Mouse (Mus musculus) spleen, postnatal 10 days (tissue): ENCODE measurements around the gene Aldh1b1.

Experiments
- DNase-seq, 2 experiments: peaks; one replicate each; pipeline ENCODE4 v3.0.0; 2021 to 2022; ENCODE audit warnings: low spot score in 2 of 2

Gene Aldh1b1

DNA sequence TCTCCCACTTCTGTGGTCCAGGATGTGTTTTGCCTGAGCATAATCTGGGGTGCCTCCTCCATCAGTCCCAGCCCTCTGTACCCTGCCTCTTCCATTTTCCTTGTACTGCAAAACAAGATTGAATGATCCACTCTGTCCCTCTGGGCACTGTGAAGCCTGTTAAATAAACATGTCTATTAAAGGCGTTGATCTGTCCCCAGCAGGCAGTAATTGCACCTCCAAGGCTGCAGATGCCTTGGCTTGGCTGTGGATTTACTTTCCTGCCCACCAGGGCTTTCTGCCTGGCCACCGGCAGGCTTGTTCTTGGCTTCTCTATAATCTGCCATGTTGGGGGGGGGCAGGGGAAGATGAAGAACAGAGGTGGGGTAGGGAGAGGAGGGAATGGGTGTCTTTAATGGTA lies 12.9 kb upstream of the Aldh1b1 start:
- no peak for DNase-seq

DNA sequence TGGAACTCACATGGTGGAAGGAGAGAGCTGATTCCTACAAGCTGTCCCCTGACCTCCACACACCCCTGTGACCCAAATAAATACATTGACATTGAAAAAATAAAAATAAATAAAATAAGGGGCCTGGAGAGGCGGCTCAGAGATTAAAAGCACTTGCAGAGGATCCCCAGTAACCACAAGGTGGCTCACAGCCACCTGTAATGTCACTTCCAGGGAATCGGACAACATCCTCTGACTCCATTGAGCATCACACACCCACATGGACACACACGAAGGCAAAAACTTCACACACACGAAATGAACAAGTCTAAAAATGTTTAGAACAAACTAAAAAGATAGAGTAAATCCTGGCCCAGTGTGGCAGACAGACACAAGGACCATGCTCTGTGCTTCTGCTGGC lies 12.1 kb upstream of the Aldh1b1 start:
- DNase-seq: no peak

DNA sequence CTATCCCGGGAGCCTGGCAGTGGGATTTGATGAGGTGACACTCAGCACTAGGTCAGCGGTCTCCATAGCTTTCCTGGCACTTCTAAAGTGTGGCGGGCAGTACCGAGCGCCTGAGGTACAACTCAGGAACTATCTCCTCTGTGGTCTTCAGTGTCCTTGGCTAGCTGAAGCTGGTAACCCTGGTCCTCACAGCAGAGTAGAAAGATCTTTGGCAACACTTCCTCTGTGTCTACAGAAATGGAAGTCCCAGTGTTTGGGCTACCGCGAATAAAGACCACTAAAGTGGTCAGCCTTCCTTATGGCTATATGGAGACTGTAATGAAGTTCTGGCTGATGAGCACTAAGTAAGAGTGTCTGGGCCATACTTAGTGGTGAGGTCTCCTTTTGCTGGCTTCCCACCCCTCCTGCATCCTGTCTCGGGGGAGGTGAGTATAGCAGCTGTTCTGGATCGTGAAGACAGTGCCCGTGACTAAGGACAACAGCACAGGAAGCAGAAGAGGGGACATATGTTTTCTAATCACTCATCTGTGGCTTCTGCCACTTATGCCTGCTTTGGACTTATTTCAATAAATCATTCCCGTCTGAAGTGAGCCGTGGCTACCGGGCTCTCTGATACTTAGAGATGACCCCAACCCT lies 10.3 kb upstream of the Aldh1b1 start:
- no peak for DNase-seq

DNA sequence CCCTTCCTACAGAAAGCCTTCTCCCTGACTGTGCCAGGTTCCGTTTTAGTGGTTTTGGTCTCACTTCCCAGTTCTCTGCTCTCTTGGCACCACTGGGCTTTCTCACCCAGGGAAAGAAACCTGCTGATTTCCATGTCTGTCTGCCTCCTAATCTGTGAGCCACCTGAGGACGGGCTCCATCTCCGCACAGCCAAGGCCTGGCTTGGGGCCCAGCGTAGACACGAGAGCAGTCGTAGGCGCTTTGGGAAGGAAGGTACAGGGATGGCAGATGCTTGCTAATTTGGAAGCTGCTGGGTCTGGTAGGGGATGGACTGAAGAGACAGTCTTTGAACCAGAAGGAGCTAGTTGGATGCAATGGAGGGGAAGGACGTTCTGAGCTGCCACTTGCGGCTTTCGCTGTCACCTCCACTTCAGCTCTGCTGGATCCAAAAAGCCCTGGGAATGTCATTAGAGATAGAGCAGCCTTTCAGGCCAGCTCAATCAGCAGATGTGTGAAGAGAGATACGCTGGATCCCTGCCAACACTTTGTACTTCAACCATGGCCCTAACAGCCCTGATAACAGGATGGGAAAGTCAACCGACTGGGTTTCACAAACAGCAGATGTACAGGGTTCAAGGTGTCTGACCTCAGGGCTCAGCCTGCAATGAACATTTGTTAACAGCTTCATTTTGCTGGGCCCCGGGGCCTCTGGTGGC lies 9.4 kb upstream of the Aldh1b1 start:
- DNase-seq: peak in 1 of 2 experiments; percentile 38

DNA sequence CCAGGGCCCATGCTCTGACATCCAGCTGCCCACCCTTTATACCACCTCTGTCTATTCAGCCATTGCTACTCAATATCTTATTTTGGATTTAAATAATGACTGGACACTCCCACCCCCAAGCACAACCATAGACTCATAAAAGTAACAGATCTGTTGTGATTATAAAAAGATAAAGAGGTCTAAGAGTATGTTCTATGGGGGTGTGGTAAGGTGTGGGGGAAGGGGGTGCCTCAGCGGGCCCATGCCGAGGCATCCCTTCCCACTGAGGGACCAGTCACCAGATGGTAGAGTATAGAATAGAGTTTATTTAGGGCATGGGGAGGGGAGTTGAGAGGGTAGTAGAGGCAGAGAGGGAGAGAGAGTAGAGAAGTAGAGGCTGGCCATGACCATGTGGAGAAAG lies 8.8 kb upstream of the Aldh1b1 start:
- DNase-seq: no peak

DNA sequence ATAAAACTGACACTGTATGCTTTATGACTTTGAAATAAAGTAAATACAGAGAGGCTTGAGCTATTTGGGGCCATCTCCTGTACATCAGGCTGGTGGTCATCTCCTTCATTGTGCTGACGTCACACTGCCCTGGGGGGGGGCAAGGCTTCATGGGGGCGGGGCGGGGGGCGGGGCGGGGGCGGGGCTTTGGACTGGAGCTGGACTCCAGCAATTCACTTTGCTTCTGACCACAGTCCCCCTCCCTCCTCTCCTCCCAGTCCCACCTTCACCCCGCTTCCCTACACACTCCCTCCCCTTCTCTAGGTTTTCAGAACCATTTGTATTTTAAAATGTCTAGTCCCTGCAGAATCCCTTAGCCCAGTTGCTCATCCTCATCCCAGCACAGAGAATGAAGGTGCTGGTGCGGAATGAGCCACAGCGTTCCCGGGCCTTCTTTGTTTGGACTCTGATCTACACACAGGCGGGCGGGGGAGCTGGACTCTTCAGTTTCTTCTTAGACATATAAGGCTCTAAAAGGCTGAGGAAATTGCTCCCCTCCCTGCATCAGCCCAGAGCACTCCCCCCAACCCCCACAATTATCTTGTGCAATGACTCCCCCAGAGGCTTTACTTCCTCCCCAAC lies 3.5 kb upstream of the Aldh1b1 start:
- DNase-seq: peak in 1 of 2 experiments; percentile 30

DNA sequence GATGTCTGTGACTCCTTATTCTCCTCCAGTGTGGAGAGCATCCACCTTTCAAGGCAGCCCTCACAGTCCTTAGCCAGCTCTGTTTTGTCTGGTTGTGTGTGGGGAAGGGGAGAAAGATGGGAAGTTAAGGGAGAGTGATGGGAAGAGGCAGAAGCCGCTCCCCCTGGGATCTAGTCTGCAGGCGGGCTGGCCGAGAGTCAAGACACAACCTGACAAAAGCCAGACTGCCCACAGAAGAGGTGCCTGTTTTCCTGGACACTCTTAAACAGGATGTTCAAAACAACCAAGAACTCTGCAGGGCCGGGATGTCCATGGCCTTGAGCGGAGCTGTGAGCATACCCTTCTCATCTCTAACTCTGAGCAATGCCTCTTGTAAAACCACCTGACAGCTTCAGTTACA lies 2.1 kb upstream of the Aldh1b1 start:
- no peak for DNase-seq

DNA sequence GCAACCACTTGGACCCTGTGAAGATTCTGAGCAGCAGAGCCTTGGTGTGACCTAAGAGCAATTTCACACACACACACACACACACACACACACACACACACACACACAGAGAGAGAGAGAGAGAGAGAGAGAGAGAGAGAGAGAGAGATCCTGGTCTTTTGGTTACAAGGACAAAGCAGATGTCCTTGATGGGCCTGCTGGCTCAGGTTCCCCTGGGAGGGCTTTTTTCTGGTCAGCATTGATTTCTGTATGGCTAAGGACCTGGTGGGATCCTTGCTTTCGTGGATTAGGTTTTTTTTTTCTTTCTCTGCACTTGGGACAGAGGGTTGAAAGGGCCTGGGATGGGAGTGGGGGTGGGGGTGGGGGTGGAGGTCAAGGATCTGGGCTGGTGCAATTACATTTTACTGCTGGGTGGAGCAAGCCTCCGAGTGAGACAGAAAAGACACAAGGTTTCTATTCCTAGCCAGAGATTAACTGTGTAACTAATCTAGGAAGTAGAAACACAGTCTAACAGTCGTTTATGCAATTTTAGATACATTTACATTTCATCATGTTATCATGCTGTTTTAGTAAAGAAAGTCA lies 1.2 kb downstream of the Aldh1b1 start:
- DNase-seq: no peak

DNA sequence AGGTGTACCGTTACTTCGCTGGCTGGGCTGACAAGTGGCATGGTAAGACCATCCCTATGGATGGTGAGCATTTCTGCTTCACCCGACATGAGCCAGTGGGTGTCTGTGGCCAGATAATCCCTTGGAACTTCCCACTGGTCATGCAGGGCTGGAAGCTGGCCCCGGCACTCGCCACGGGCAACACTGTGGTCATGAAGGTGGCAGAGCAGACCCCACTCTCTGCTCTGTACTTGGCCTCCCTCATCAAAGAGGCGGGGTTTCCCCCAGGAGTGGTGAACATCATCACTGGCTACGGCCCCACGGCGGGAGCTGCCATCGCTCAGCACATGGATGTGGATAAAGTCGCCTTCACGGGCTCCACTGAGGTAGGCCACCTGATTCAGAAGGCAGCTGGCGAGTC lies 4.1 kb downstream of the Aldh1b1 start:
- DNase-seq: no peak

DNA sequence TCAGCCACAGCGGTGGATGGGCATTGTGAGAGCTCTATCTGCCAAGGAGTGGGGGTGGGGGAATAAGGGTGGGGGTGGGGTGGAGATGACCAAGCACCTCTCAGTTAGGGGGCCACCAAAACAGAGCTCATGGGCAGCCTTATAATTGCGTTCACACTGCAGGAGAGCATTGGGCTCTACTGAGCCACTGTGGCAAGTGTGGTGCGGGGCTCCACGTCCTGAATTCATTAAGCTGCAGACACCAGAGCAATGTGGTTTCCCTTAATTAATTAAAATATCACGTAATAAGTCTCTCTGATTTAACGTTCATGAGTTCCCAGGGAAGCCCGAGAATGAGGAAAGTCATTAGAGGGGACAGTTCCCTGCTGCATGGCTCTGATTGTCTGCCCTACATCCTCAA lies 9.2 kb downstream of the Aldh1b1 start:
- DNase-seq: no peak

DNA sequence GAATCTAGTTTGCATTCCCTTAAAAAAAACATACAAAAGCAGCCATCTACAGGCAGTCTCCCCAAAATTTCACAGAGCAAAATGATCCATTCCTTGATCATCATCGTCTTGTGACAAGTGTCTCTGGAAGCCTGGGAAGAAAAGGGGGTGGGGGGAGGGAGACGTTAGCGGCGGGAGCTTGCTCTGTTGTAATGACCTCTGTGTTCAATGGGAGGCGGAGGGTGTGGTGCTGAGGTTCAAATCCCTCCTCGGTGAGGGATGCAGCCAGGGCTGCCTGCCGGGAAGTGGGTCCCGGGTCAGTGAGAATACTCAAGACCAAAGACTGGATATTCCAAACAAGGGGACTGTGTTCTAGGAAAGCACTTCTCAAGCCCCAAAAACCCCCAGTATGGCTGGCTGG lies 12.4 kb downstream of the Aldh1b1 start:
- no peak for DNase-seq

DNA sequence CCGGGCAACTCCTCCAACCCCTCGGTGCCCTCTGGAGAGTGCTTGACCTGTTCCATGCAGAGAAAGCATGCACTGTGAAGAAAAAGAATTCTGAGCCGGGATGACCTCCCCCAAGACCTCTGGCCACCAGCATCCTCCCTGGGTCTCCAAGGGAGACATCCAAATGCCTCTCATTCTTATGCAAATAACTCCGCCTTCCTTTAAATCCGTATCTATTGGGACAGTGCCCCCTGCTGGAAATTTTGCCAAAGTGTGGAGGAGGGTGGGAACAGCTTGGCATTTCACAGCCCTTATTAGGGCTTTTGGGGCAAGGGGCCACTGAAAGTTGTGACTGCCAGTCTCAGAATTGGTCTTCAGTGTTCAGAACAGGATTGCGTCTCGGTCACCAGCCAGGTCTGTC lies 16.7 kb downstream of the Aldh1b1 start:
- peak in 1 of 2 experiments; percentile 54 for DNase-seq

DNA sequence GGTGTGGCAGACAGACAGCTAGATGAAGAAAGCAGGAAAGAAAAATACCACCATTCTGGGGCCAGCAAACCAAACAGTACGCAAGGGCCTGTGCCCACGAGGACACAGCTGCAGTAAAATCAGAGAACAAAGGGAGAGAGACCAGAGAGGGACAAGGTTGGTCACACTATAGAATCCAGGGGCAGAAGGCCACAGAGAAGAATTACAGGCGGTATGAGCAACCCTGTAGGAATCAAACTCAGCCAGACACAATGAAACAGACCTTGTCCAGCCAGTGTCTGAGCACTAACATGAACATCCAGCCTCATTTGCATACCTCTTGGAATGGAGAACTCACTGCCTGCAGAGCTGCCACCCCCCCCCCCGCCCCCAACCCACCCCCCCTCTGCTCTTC lies 20.0 kb downstream of the Aldh1b1 start:
- DNase-seq: no peak

DNA sequence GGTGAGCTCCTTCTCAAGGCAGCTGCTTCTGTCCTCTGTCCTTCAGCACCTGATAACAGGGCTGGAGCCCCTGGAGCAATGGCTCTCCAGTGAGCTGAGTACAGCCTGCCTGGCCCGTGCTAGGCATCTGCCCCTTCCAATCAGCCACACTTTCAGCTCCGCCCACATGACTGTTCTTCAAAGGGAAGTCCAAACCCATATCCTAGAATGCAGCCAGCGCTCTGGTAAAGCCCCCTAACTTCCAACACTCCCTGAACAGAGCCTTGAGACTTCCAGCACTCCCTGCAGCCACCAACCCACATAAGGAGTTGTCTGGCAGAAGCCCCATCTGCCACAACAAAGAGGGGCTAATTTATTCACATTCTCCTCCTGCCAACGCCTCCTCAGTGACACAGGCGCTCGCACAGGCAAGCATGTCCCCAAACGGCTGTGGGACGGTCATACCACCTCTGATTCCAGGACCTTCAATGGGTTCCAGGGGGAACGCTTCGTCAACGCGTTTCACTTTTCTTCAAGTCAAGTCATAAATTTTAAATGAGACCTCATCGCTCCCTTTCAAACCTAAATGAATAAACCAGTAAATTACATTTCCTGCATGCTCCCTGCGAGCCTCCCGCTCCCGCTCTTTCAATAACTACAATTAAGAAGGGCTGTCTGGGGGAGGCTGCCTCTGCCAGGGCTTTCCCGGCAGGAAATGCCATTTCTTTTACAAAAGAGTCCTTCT lies 20.5 kb downstream of the Aldh1b1 start:
- DNase-seq: no peak

DNA sequence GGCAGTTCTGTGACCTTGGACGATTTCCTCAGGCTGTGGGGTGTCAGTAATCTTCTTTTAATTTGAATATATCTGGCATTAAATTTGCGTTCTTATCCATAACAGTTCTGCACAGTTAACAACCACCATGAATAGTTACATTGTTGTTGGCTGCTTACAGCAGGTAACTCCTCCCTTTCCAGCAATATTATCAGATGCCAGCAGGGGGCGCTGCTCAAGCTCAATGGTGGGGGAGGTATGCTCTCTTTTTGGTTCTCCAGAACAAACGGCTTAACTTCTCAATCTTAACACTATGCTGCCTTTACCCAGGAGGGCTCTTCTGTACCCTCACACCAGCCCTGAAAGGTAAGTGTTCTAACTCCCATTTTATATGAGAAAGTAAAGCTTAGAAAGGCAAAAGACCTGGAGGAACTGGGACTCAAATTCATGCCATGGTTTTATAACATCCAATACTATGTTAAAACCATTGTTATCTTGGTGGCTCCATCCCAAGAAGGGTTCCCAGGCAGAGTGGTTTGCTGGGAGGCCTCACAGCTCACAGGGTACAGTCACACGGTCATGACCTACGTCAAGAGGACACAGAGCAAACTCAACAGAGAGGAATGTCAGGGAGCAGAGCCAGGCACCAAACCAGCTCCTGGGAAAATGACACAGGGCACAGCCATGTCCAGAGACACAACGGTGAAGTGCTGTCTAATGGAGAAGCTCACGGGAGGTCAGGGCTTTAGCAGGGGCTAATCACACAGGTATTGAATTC lies 21.4 kb downstream of the Aldh1b1 start:
- peak; percentile 33 to 75 for DNase-seq

DNA sequence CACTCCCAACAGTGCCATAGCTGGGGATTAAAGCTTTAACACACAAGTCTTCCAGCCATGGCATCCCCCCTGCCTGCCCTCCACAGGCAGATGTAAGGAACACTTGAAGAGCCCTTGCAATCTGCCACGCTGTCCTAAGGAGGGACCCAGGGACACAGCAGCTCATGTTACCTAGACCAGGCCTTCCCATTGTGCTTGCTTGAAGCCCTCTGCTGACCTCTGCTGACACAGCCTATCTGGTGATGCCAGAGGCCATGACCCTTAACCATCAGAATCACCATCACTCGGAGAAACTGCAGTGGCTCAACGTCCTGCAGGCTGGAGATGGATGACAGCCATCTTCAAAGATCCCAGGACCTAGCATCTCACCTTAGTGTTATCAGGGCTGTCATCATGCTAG lies 23.2 kb downstream of the Aldh1b1 start:
- DNase-seq: no peak

DNA sequence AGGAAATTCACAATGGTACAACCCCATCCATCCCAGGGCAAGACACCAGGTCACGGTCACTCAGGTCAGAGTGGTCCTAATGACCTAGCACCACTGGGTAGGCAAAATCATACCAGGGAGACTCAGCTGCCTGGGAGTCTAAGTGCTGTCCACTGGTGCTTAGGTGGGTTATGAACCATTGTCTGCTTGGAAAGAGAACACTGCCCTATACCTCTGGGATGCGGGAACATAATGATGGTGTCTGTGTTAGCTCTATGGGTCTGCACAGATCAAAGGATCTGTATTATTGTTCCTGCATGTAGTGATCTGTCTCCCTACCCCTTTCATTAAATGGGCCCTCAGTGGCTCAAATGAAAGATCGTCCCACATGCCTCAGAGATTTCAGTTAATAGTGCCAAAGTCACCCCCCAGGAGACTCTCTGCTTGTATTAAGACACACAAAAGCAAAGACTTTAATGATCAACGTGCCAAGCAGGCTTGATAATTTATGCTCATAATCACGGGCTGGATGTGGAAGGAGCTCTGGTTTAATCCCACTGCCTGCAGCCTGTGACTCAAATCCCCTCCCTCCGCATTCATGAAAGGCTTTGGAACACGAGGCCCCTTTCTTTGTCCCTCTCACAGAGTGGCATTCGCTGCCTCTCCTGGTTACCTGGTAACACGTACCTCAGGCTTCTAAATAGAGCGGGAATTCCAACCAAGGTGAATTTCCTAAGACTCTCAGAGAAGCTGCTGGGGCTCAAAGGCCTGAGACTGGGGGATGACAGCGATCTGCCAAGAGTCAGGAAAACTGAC lies 24.2 kb downstream of the Aldh1b1 start:
- no peak for DNase-seq

DNA sequence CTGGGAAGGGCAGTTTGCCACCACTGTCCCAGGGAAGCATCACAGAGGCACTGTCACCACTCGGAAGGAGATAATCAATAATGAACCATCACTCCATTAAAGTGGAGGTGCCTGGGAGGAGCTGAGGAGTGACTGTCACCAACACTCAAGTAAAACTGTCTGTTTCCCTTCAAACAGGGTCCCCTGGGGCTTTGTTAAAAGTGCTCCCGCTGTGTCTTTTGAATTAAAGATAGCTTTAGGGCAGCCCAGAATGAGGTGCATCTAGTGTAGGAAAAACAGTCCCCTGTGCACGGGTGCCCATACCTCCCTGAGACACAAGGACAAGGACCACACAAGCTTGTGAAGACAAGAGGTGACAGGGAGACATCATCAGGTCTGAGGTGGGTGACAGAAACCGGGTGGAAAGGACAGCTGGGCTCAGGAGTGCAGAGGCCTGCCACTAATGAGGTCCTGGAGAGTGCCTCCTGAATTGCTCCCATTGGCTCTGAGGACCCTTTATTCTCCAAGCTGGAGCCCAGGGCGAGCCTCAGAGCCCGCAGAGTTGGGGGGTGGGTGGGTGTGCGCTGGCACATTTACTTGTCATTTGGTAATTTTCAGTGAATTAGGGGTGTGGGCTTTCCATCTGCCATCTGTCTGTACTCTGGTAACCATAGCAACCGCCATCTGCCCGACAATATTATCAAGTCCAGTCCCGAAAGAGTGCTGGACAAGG lies 25.4 kb downstream of the Aldh1b1 start:
- no peak for DNase-seq

DNA sequence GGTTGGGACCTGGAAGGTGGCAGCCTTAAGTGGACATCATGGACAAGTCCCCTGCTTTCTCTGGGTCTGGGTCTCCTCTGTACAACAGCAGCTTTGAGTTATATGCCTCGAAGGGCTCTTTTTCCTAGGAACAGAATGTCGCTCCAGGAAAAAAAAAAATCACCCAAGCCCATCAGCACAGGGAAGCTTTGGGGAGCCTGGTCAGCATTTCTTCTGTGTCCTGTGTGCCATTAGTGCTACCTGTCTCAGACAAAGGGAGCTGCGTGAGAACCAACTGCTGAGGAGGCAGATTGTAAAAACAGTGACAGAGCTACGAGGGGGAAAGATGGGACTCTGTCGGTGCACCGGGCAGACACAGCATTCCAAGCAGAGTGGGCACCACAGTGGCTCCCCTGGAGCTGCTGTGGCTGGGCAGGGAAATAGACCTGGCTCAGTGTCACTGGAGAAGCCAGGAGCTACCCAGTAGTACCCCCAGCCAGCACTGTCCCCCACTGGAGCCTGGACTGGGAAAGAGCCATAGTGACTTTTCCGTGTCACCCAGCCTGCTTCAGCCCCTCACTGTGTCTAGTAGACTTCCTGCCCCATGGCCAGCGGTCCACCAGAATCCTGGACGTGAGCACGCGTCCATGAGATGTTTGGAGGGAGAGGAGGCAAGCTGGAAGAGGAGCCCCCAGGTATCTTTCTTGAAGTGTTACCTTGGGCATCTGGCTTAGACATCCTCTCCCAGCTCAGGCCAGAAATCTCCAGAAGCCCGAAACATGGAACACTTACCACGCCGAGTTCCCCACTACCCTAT lies 26.1 kb downstream of the Aldh1b1 start:
- no peak for DNase-seq
